ENCODE assay signal across 9 mouse cellular contexts in genomic region chr11:96295092-96295835, GRCm38 (mm10). TPM values are rescaled to one million over a fixed set of nuclear protein-coding genes. Genes with fewer than 3 reads are reported as not detected.
DNase-seq lines count a peak whose midpoint lies in the region; ATAC-seq lines count a peak whose summit lies in the region.
"Had no signal": no experiment of that assay in that cellular context is flagged by ENCODE, and none has a peak within 500 bp of the region (broad histone marks: within the 10 kb centered on the region; RNA-seq: fewer than 3 reads in every experiment).

No protein-coding gene starts in this region.

- no peak for ATAC-seq in heart, embryonic 16.5 days (replicated peaks; ENCODE audit: extremely low read depth, insufficient read depth, low FRiP score)
- no peak for ATAC-seq in hindbrain, embryonic 12.5 days (ENCODE audit: low FRiP score)
- ATAC-seq in kidney, embryonic 16.5 days (ENCODE audit: low FRiP score, low TSS enrichment): peak; percentile 41
- ATAC-seq in neural tube, embryonic 13.5 days (ENCODE audit: low read depth): no peak
- ATAC-seq: forebrain, embryonic 13.5 days had no signal

- no peak overlapping the region for H3K4me3 ChIP-seq in heart, embryonic 16.5 days (ENCODE audit: low read length)
- H3K4me3 ChIP-seq in hindbrain, embryonic 12.5 days: peak overlapping the region; percentile 17
- H3K4me3 ChIP-seq in kidney, embryonic 16.5 days (ENCODE audit: low read length): peak overlapping the region; percentile 71
- H3K4me3 ChIP-seq in neural tube, embryonic 13.5 days: peak overlapping the region; percentile 99
- H3K4me3 ChIP-seq: forebrain, embryonic 13.5 days had no signal

- H3K9ac ChIP-seq in heart, embryonic 16.5 days (ENCODE audit: low read length): no peak overlapping the region
- H3K9ac ChIP-seq in hindbrain, embryonic 12.5 days: 0 out of 2 replicates have a peak overlapping the region, but pooled peaks have one; percentile 8
- H3K9ac ChIP-seq in kidney, embryonic 16.5 days (replicated peaks; ENCODE audit: low read length): peak overlapping the region; percentile 98
- H3K9ac ChIP-seq in neural tube, embryonic 13.5 days: peak overlapping the region; percentile 100
- H3K9ac ChIP-seq: forebrain, embryonic 13.5 days had no signal

- no peaks in the 10 kb centered on the region for H3K9me3 ChIP-seq in heart, embryonic 16.5 days (replicated peaks; ENCODE audit: control insufficient read depth, low read length)
- H3K9me3 ChIP-seq in hindbrain, embryonic 12.5 days (replicated peaks): no peaks in the 10 kb centered on the region
- no peaks in the 10 kb centered on the region for H3K9me3 ChIP-seq in kidney, embryonic 16.5 days (ENCODE audit: low read length)
- no peaks in the 10 kb centered on the region for H3K9me3 ChIP-seq in neural tube, embryonic 13.5 days
- H3K9me3 ChIP-seq: forebrain, embryonic 13.5 days had no signal

- no peak overlapping the region for H3K27ac ChIP-seq in heart, embryonic 16.5 days (ENCODE audit: low read length)
- no peak overlapping the region; the same call in 1 of the 2 replicates for H3K27ac ChIP-seq in hindbrain, embryonic 12.5 days
- peak overlapping the region; percentile 99 for H3K27ac ChIP-seq in kidney, embryonic 16.5 days (ENCODE audit: low read length)
- peak overlapping the region; percentile 100 for H3K27ac ChIP-seq in neural tube, embryonic 13.5 days (replicated peaks)
- H3K27ac ChIP-seq: forebrain, embryonic 13.5 days had no signal

- WGBS in heart, embryonic 16.5 days: 3% methylated on average over 30 of the region's 30 CpGs
- WGBS in hindbrain, embryonic 12.5 days: 1% methylated on average over 30 of the region's 30 CpGs
- WGBS in kidney, embryonic 16.5 days: under 1% methylated on average over 30 of the region's 30 CpGs
- WGBS in neural tube, embryonic 13.5 days: 0% methylated on average over 30 of the region's 30 CpGs

- no peak for DNase-seq in heart, adult 11 months
- no peak for DNase-seq in frontal cortex, adult 2 months (ENCODE audit: extremely low spot score in 1 of 2, low spot score in 1 of 2)
- DNase-seq in c-Kit-positive CD71-positive TER-119-positive erythroid progenitor cells, embryonic 14.5 days (ENCODE audit: low spot score): no peak
- DNase-seq in layer of hippocampus, adult 9-11 months: no peak

- no peaks in the 10 kb centered on the region for H3K36me3 ChIP-seq in heart, embryonic 16.5 days (ENCODE audit: control insufficient read depth, insufficient read depth)
- H3K36me3 ChIP-seq in hindbrain, embryonic 12.5 days: no peaks in the 10 kb centered on the region
- no peaks in the 10 kb centered on the region for H3K36me3 ChIP-seq in kidney, embryonic 16.5 days (ENCODE audit: insufficient read depth, low read length)
- H3K36me3 ChIP-seq in neural tube, embryonic 13.5 days: no peaks in the 10 kb centered on the region

- H3K27me3 ChIP-seq in heart, embryonic 16.5 days (ENCODE audit: control insufficient read depth, insufficient read depth, low read length): peaks cover 91% of the 10 kb centered on the region
- H3K27me3 ChIP-seq in hindbrain, embryonic 12.5 days: peaks cover 97% of the 10 kb centered on the region
- H3K27me3 ChIP-seq in kidney, embryonic 16.5 days (ENCODE audit: insufficient read depth, low read length): no peaks in the 10 kb centered on the region
- H3K27me3 ChIP-seq in neural tube, embryonic 13.5 days: no peaks in the 10 kb centered on the region

- no peaks in the 10 kb centered on the region for H3K4me1 ChIP-seq in heart, embryonic 16.5 days (ENCODE audit: control insufficient read depth, insufficient read depth, low read length)
- peaks cover 3% of the 10 kb centered on the region; the same call in 1 of the 2 replicates for H3K4me1 ChIP-seq in hindbrain, embryonic 12.5 days
- H3K4me1 ChIP-seq in kidney, embryonic 16.5 days (ENCODE audit: insufficient read depth, low read length): peaks cover 54% of the 10 kb centered on the region
- H3K4me1 ChIP-seq in neural tube, embryonic 13.5 days (replicated peaks): peaks cover 49% of the 10 kb centered on the region
- H3K4me1 ChIP-seq: forebrain, embryonic 13.5 days had no signal

- peak overlapping the region; percentile 13; the same call in 1 of the 2 replicates for H3K4me2 ChIP-seq in heart, embryonic 16.5 days (ENCODE audit: low read depth, low read length)
- H3K4me2 ChIP-seq in hindbrain, embryonic 12.5 days (replicated peaks): no peak overlapping the region; the same call in 1 of the 2 replicates
- H3K4me2 ChIP-seq in kidney, embryonic 16.5 days (replicated peaks; ENCODE audit: low read depth, low read length): peak overlapping the region; percentile 90
- H3K4me2 ChIP-seq in neural tube, embryonic 13.5 days: peak overlapping the region; percentile 96
- H3K4me2 ChIP-seq: forebrain, embryonic 13.5 days had no signal

RNA-seq across cellular contexts. Expression of gene Hoxb6, which starts 3.0 kb away (rescaled TPM):
- polyA plus RNA-seq in heart, embryonic 16.5 days (2015; fragmentation: Nextera tagmentation; extraction: Ambion mirVana): 0.51 TPM in 1 of 2 replicates, not detected in the other
- polyA plus RNA-seq in hindbrain, embryonic 12.5 days (2016; fragmentation: Nextera tagmentation; extraction: Ambion mirVana): 60.0 and 64.5 TPM in 2 replicates
- polyA plus RNA-seq in kidney, embryonic 16.5 days (2015; fragmentation: Nextera tagmentation; extraction: Ambion mirVana): 50.3 and 55.7 TPM in 2 replicates
- 171 and 174 TPM in 2 replicates for polyA plus RNA-seq in neural tube, embryonic 13.5 days (2015; fragmentation: Nextera tagmentation; extraction: Ambion mirVana)
- not detected in 2 replicates for polyA plus RNA-seq in frontal cortex, adult 2 months (2012; rRNA removed)
- polyA plus RNA-seq: forebrain, embryonic 13.5 days had no signal

RNA-seq across cellular contexts. Expression of gene Hoxb5, which starts 7.9 kb away (rescaled TPM):
- polyA plus RNA-seq in heart, embryonic 16.5 days (2015; fragmentation: Nextera tagmentation; extraction: Ambion mirVana): 0.76 and 2.8 TPM in 2 replicates
- polyA plus RNA-seq in hindbrain, embryonic 12.5 days (2016; fragmentation: Nextera tagmentation; extraction: Ambion mirVana): 74.3 and 126 TPM in 2 replicates
- 19.2 and 24.3 TPM in 2 replicates for polyA plus RNA-seq in kidney, embryonic 16.5 days (2015; fragmentation: Nextera tagmentation; extraction: Ambion mirVana)
- polyA plus RNA-seq in neural tube, embryonic 13.5 days (2015; fragmentation: Nextera tagmentation; extraction: Ambion mirVana): 67.1 and 88.3 TPM in 2 replicates
- 0.11 TPM in 1 of 2 replicates, not detected in the other for polyA plus RNA-seq in frontal cortex, adult 2 months (2012; rRNA removed)
- polyA plus RNA-seq: forebrain, embryonic 13.5 days had no signal

RNA-seq across cellular contexts. Expression of gene Hoxb7, which starts 8.8 kb away (rescaled TPM):
- polyA plus RNA-seq in heart, embryonic 16.5 days (2015; fragmentation: Nextera tagmentation; extraction: Ambion mirVana): 0.31 and 0.43 TPM in 2 replicates
- 9.6 and 11.0 TPM in 2 replicates for polyA plus RNA-seq in hindbrain, embryonic 12.5 days (2016; fragmentation: Nextera tagmentation; extraction: Ambion mirVana)
- polyA plus RNA-seq in kidney, embryonic 16.5 days (2015; fragmentation: Nextera tagmentation; extraction: Ambion mirVana): 60.9 and 68.3 TPM in 2 replicates
- polyA plus RNA-seq in neural tube, embryonic 13.5 days (2015; fragmentation: Nextera tagmentation; extraction: Ambion mirVana): 124 and 125 TPM in 2 replicates
- polyA plus RNA-seq in frontal cortex, adult 2 months (2012; rRNA removed): not detected in 2 replicates
- polyA plus RNA-seq: forebrain, embryonic 13.5 days had no signal

RNA-seq across cellular contexts. Expression of gene Hoxb8, which starts 13.6 kb away (rescaled TPM):
- polyA plus RNA-seq in heart, embryonic 16.5 days (2015; fragmentation: Nextera tagmentation; extraction: Ambion mirVana): not detected in 2 replicates
- polyA plus RNA-seq in hindbrain, embryonic 12.5 days (2016; fragmentation: Nextera tagmentation; extraction: Ambion mirVana): 4.4 and 8.1 TPM in 2 replicates
- 9.5 and 12.9 TPM in 2 replicates for polyA plus RNA-seq in kidney, embryonic 16.5 days (2015; fragmentation: Nextera tagmentation; extraction: Ambion mirVana)
- 81.7 and 114 TPM in 2 replicates for polyA plus RNA-seq in neural tube, embryonic 13.5 days (2015; fragmentation: Nextera tagmentation; extraction: Ambion mirVana)
- 0.06 TPM in 1 of 2 replicates, not detected in the other for polyA plus RNA-seq in frontal cortex, adult 2 months (2012; rRNA removed)
- polyA plus RNA-seq: forebrain, embryonic 13.5 days had no signal

RNA-seq across cellular contexts. Expression of gene Hoxb4, which starts 22.8 kb away (rescaled TPM):
- polyA plus RNA-seq in heart, embryonic 16.5 days (2015; fragmentation: Nextera tagmentation; extraction: Ambion mirVana): 0.28 and 0.32 TPM in 2 replicates
- 7.7 and 8.1 TPM in 2 replicates for polyA plus RNA-seq in hindbrain, embryonic 12.5 days (2016; fragmentation: Nextera tagmentation; extraction: Ambion mirVana)
- 4.1 and 6.2 TPM in 2 replicates for polyA plus RNA-seq in kidney, embryonic 16.5 days (2015; fragmentation: Nextera tagmentation; extraction: Ambion mirVana)
- polyA plus RNA-seq in neural tube, embryonic 13.5 days (2015; fragmentation: Nextera tagmentation; extraction: Ambion mirVana): 7.5 and 8.7 TPM in 2 replicates
- polyA plus RNA-seq in frontal cortex, adult 2 months (2012; rRNA removed): 0.04 TPM in 1 of 2 replicates, not detected in the other
- polyA plus RNA-seq: forebrain, embryonic 13.5 days had no signal

Comparison
In these comparisons a context has a peak if more than half of its experiments do, and no peak if none do; other contexts are left out.
1. H3K27ac ChIP-seq: peak in kidney, embryonic 16.5 days (single experiment) and neural tube, embryonic 13.5 days (single experiment); none in heart, embryonic 16.5 days (single experiment) and hindbrain, embryonic 12.5 days (single experiment).
2. RNA of gene Hoxb6, which starts 3.0 kb away (polyA plus RNA-seq): 171 to 174 TPM in neural tube, embryonic 13.5 days, 60.0 to 64.5 TPM in hindbrain, embryonic 12.5 days and 50.3 to 55.7 TPM in kidney, embryonic 16.5 days; not detected in frontal cortex, adult 2 months and 0.51 TPM in heart, embryonic 16.5 days; every median in the first group is over 10 times any median in the second.